ENCODE assay signal across 34 mouse cellular contexts in the genomic region with DNA sequence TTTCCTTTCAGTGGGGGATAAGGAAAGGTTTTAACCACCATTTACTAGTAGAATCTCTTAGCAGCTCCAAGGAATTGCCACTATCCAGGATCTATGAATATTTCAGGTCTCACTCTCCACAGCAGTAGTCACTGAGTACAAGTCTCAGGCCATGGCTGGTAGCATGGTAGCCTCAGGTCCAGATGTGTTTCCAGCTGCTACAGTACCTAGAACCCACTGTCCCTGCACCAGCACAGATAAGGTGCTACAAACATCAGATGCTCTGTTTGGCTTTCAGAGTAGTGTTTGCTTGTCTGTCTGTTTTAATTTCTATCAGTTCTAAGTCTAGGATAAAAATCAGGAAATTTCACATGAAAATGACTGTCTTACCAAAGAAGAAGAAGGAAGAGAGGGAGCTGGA.
"Had no signal": no experiment of that assay in that cellular context is flagged by ENCODE, and none has a peak within 500 bp of the region (broad histone marks: within the 10 kb centered on the region; RNA-seq: fewer than 3 reads in every experiment).

No protein-coding gene starts in this region.

- H3K9ac ChIP-seq: heart, embryonic 12.5 days; heart, embryonic 13.5 days; heart, embryonic 15.5 days; hindbrain, embryonic 12.5 days; hindbrain, embryonic 13.5 days; hindbrain, embryonic 14.5 days; hindbrain, embryonic 15.5 days; intestine, embryonic 15.5 days; kidney, embryonic 15.5 days had no signal

- H3K4me1 ChIP-seq: heart, embryonic 10.5 days; heart, embryonic 12.5 days; hindbrain, embryonic 10.5 days; hindbrain, embryonic 12.5 days; hindbrain, embryonic 13.5 days; hindbrain, embryonic 15.5 days; intestine, embryonic 15.5 days; kidney, embryonic 15.5 days had no signal

- H3K27ac ChIP-seq: heart, embryonic 10.5 days; heart, embryonic 13.5 days; heart, embryonic 15.5 days; hindbrain, embryonic 10.5 days; hindbrain, embryonic 12.5 days; hindbrain, embryonic 13.5 days; hindbrain, embryonic 14.5 days; hindbrain, embryonic 15.5 days; hindbrain, postnatal 0 days; intestine, embryonic 15.5 days; kidney, embryonic 15.5 days; kidney, postnatal 0 days; layer of hippocampus, adult 2 months had no signal

- H3K36me3 ChIP-seq: heart, embryonic 10.5 days; heart, embryonic 12.5 days; heart, embryonic 13.5 days; heart, embryonic 15.5 days; hindbrain, embryonic 10.5 days; hindbrain, embryonic 12.5 days; hindbrain, embryonic 13.5 days; hindbrain, embryonic 15.5 days; intestine, embryonic 15.5 days; kidney, embryonic 15.5 days had no signal

- ATAC-seq: hindbrain, embryonic 16.5 days; hindbrain, postnatal 0 days; inflammation-experienced regulatory T-cells, adult 6 months; intestine, embryonic 15.5 days; intestine, embryonic 16.5 days; intestine, postnatal 0 days had no signal

- H3K4me2 ChIP-seq: heart, embryonic 11.5 days; heart, embryonic 12.5 days; heart, embryonic 13.5 days; heart, embryonic 15.5 days; hindbrain, embryonic 12.5 days; hindbrain, embryonic 13.5 days; hindbrain, embryonic 14.5 days; hindbrain, embryonic 15.5 days; intestine, embryonic 15.5 days; kidney, embryonic 15.5 days had no signal

- H3K27me3 ChIP-seq: heart, embryonic 12.5 days; heart, embryonic 13.5 days; heart, embryonic 15.5 days; hindbrain, embryonic 12.5 days; hindbrain, embryonic 13.5 days; hindbrain, embryonic 15.5 days; intestine, embryonic 15.5 days; kidney, embryonic 15.5 days had no signal

- DNase-seq: heart, postnatal 10 days; heart, postnatal 14 days; heart, postnatal 36 days; heart, postnatal 4 days; kidney, adult 11 months; kidney, adult 18-20 months; kidney, adult 2 months; kidney, adult 8-10 months; kidney, adult 9 months; kidney, postnatal 14 days; kidney, postnatal 25 days; kidney, postnatal 36 days; kidney, postnatal 4 days; layer of hippocampus, adult 9-11 months; layer of hippocampus, postnatal 36 days had no signal

- H3K4me3 ChIP-seq: heart, embryonic 10.5 days; heart, embryonic 12.5 days; heart, embryonic 13.5 days; heart, embryonic 15.5 days; hindbrain, embryonic 10.5 days; hindbrain, embryonic 12.5 days; hindbrain, embryonic 13.5 days; hindbrain, embryonic 15.5 days; intestine, embryonic 15.5 days; kidney, embryonic 15.5 days; layer of hippocampus, adult 2 months had no signal

- H3K9me3 ChIP-seq: heart, embryonic 10.5 days; heart, embryonic 12.5 days; heart, embryonic 13.5 days; heart, embryonic 15.5 days; hindbrain, embryonic 10.5 days; hindbrain, embryonic 12.5 days; hindbrain, embryonic 13.5 days; hindbrain, embryonic 15.5 days; intestine, embryonic 15.5 days; kidney, embryonic 15.5 days had no signal
